Mouse (Mus musculus) gastrocnemius, adult 2 months (tissue): ENCODE results near the gene Vwce. TPM values are rescaled to one million over a fixed set of nuclear protein-coding genes. Genes with fewer than 3 reads are reported as not detected.

Experiments
- DNase-seq: peaks from one replicate; pipeline ENCODE4 v3.0.0; 2022
- H3K27ac ChIP-seq: fragments of 200-600 bp; 2 replicates; pipeline ENCODE4 v1.8.1; 2022; ENCODE audit warnings: mild to moderate bottlenecking
- H3K4me3 ChIP-seq: fragments of 200-600 bp; 2 replicates; pipeline ENCODE4 v1.8.1; 2022; ENCODE audit warnings: mild to moderate bottlenecking, moderate library complexity
- CTCF ChIP-seq: fragments of 200-600 bp; IDR thresholded peaks from 2 replicates; pipeline ENCODE4 v1.8.1; 2022; ENCODE audit warnings: antibody characterized with exemption, mild to moderate bottlenecking, moderate library complexity
- intact Hi-C: fragments of 180-260 bp; cut with DNase I; formaldehyde crosslinking; loops from one replicate; pipeline ENCODE4 v1.15.1; 2025
- total RNA-seq, 2 experiments: library from RNA; stranded (reverse); gene quantifications; 2 replicates each; pipeline ENCODE4 v1.2.3; 2021

The Vwce gene
- total RNA-seq, 2 experiments from 2014 or later, result not detected

DNA sequence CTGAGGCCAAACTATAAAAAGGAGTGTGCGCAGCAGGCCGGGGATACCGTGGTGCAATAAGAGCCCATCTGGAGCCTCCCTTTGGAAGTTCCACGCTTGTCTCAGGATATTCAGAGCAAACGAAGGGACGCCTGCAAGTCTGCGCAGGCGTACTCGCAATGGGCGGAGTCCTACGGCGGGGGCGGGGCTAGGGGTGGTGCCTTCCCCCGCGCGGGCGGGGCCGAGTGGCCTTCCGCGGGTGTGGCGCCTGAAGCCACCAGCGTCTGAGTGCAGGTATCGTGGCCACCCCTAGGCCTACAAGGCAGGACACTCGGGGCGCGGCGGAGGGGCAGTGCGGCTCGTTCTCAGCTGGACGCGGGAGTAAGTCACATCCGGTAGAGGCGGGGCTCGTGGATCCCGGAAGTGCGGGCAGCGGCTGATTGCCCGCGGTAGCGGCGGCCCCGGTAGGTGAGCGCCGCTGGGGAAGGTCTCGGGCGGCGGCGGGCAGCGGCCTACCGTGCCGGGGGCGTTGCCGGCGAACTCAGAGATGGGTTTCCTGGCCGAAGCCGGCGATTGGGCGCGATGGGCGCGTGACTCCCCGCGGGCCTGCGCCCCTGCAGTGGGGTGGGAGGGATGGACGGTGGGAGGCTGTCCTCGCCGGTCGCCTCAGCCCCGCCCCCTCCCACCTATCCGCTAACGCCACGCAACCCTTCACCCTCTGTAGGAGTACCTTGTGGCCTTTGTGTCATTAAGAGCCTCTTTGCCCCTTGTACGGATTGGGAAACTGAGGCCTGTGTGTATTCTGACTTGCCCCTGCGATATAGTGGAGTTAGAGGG, 54.7 kb downstream of the Vwce start, which contains the start of gene Vps37c:
Gene Vps37c (plus strand): TSS at position 199 of the 816 bp plus-strand sequence.
- H3K4me3 ChIP-seq, result peak within 1 kb of the TSS; percentile 79
- DNase-seq, result peak; percentile 94
- peak; percentile 4; the same call in 1 of the 2 replicates for TF ChIP-seq CTCF
- peak within 1 kb of the TSS; percentile 98 for H3K27ac ChIP-seq
- intact Hi-C loops, result no loop called here

DNA sequence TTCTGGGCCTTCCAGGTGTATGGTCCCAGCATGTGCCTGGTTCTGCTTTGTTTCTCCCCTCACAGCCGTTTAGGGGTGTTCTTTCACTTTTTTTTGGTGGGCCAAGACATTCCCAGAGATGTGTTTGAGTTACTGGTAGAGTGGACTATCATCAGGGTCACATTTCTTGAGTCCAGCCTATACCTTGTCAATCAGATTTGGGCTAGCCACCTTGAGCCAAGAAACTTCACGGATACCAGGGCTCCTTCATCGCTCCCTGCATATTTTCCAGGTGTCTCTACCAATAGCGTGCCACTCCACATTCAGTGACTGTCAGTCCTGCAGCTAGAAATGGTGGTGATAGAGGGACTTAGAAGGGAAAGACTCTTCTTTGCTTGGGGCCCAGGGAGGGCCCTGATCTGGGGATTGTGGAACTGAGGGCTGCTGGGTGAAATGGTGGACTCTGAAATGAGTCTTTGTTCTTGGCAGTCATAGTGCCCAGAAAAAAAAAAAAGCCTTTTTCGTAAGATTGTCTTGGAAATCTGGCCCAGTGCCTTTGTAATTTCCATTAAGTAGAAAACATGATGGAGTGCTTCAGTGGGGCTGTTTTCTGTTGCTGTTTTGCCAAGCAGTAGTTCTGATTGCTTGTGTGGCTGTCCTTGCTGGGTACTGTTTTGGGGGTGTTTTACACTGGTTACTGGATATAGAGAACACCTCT, 55.6 kb downstream of the Vwce start:
- no peak for TF ChIP-seq CTCF
- Histone ChIP-seq H3K4me3 (peak overlapping the region; percentile 79), H3K27ac (peak overlapping the region; percentile 98)
- intact Hi-C loops, result no loop called here
- DNase-seq, result no peak

GRCm38 (mm10) chr19:10690336-10690735, 56.3 kb downstream of the Vwce start:
- intact Hi-C loops, result no loop called here
- peak; percentile 30 for DNase-seq
- no peak for TF ChIP-seq CTCF
- Histone ChIP-seq H3K4me3 (peak overlapping the region; percentile 79), H3K27ac (peak overlapping the region; percentile 98)

GRCm38 (mm10) chr19:10691121-10691520, 57.1 kb downstream of the Vwce start:
- intact Hi-C loops, result no loop called here
- H3K4me3 ChIP-seq, result no peak overlapping the region

GRCm38 (mm10) chr19:10691660-10692059, 57.6 kb downstream of the Vwce start:
- Histone ChIP-seq H3K4me3 (no peak overlapping the region), H3K27ac (peak overlapping the region; percentile 98)
- DNase-seq, result no peak
- intact Hi-C loops, result no loop called here
- TF ChIP-seq CTCF, result no peak

More at GRCm38 (mm10) chr19:10691121-10691520, 57.1 kb downstream of the Vwce start:
- TF ChIP-seq CTCF, result no peak
- H3K27ac ChIP-seq, result peak overlapping the region; percentile 98
- DNase-seq, result no peak

DNA sequence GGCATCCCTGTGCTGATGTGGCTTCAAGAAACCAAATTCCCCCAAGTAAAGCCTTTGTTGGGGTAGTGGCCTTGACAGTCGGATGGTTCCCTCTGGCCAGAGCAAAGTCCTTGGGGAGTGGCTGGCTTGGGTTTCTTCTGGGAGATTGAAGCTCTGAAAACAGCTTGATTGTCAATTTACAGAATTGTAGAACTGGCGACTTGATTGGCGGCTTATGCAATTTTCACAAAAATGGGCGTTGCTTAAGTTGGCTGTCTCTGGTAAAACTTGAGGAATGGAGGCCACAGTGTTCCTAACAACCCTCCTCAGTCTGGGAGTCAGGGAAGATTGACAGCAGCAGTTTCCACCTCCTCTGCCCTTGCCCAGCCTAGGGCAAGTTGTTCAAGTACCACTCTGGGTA, 58.3 kb downstream of the Vwce start:
- intact Hi-C loops, result no loop called here
- no peak for DNase-seq
- Histone ChIP-seq H3K4me3 (no peak overlapping the region), H3K27ac (peak overlapping the region; percentile 98; the same call in 1 of the 2 replicates)
- TF ChIP-seq CTCF, result no peak

- Histone ChIP-seq H3K27ac (peak overlapping the region; percentile 35; the same call in 1 of the 2 replicates), H3K4me3 (no peak overlapping the region)
- TF ChIP-seq CTCF, result no peak
- intact Hi-C loops, result no loop called here
- no peak for DNase-seq
These were observed 60.1 kb downstream of the Vwce start for GRCm38 (mm10) chr19:10693926-10694682.

GRCm38 (mm10) chr19:10695801-10696200, 61.8 kb downstream of the Vwce start:
- H3K4me3 ChIP-seq, result no peak overlapping the region
- H3K27ac ChIP-seq, result no peak overlapping the region
- no peak for TF ChIP-seq CTCF
- intact Hi-C loops, result no loop called here
- DNase-seq, result no peak

DNA sequence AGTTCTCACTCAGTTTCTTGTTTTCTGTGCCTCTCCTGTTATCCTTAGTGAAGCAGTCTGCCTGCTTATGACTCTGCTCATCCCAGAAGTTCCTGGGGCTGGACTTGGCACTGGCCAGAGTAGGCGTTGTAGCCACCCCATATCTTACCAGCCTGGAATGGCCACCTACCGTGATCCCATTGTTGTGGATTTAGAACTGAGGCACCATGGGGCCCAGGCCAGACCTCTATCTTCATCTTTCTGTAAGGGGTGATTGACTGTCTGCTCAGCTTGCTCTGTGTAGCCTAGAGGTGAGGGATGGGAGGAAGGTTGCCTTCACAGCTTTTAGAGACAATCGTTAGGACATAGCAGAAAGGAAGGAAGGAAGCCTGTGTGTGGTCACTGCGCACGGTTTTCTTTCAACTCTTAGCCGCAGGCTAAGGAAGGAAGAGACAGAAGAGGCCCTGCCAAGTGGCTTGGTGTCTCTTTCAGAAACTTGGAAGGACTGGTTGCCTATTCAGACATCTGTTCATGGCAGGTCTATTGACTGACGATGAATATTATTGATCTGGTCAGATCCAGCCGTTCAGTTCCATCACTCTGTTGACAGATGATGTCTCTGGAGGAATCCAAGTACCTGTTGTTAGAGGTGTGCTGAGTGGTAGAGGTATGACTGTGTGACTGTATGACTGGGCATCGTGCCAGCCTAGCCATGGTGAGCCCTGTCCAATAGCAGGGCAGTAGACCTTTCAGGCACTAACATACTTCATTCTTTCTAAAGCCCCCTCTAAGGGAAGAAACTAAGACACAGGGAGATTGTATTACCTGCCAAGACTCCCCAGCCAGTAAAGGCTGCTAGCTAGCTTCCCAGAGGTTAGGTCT, 64.3 kb downstream of the Vwce start:
- intact Hi-C loops, result no loop called here
- TF ChIP-seq CTCF, result no peak
- peak; percentile 31 for DNase-seq
- no peak overlapping the region for H3K4me3 ChIP-seq
- H3K27ac ChIP-seq, result peak overlapping the region; percentile 31; the same call in 1 of the 2 replicates

- no peak for DNase-seq
These were observed 65.8 kb downstream of the Vwce start for GRCm38 (mm10) chr19:10699851-10700250.

GRCm38 (mm10) chr19:10701013-10701726, 67.2 kb downstream of the Vwce start:
- peak; percentile 76 for DNase-seq
- peak overlapping the region; percentile 78 for H3K27ac ChIP-seq
- TF ChIP-seq CTCF, result no peak
- intact Hi-C loops, result no loop called here
- peak overlapping the region; percentile 27 for H3K4me3 ChIP-seq

More at GRCm38 (mm10) chr19:10699851-10700250, 65.8 kb downstream of the Vwce start:
- intact Hi-C loops, result no loop called here
- no peak for TF ChIP-seq CTCF
- Histone ChIP-seq H3K4me3 (no peak overlapping the region), H3K27ac (0 out of 2 replicates have a peak overlapping the region, but pooled peaks have one; percentile 2)
